Mouse (Mus musculus) cerebellum, adult 2 months (tissue): ENCODE results near the gene Ltbp1. TPM values are rescaled to one million over a fixed set of nuclear protein-coding genes. Genes with fewer than 3 reads are reported as not detected.

ENCODE experiments used
- DNase-seq, 2 experiments: peaks; one replicate each; pipeline ENCODE4 v3.0.0; 2021
- H3K27ac ChIP-seq: fragments of 200-500 bp; 2 replicates; pipeline ENCODE4 v1.5.1; 2012; ENCODE audit warnings: low read length, control low read depth, inconsistent platforms; ENCODE audit not compliant: insufficient read depth
- H3K27me3 ChIP-seq: fragments of 200-500 bp; 2 replicates; pipeline ENCODE4 v1.6.1; 2012; ENCODE audit warnings: inconsistent platforms, mild to moderate bottlenecking, low read length, moderate library complexity; ENCODE audit not compliant: control insufficient read depth, insufficient read depth
- H3K4me1 ChIP-seq: fragments of 200-500 bp; 2 replicates; pipeline ENCODE4 v1.6.1; 2011; ENCODE audit warnings: low read length; ENCODE audit not compliant: control insufficient read depth, insufficient read depth
- H3K4me3 ChIP-seq: fragments of 200-500 bp; replicated peaks from 2 replicates; pipeline ENCODE3; 2011; ENCODE audit warnings: mild to moderate bottlenecking, low read depth, low read length, control low read depth; ENCODE audit not compliant: insufficient read depth
- CTCF ChIP-seq: fragments of 200-500 bp; IDR thresholded peaks from 2 replicates; pipeline ENCODE4 v1.5.1; 2011; ENCODE audit warnings: low read depth, mild to moderate bottlenecking, control low read depth, low read length, moderate library complexity, borderline replicate concordance; ENCODE audit not compliant: insufficient read depth
- POLR2A ChIP-seq: fragments of 200-500 bp; IDR thresholded peaks from 2 replicates; pipeline ENCODE4 v1.6.1; 2011; ENCODE audit warnings: low read length, control low read depth, borderline replicate concordance; ENCODE audit not compliant: insufficient read depth
- WGBS: fragments of 180-500 bp; shearing (Covaris S2); methylation state at CpG from one replicate; pipeline ENCODE4 v1.1.7; 2018; 5-methylcytosine and 5-hydroxymethylcytosine counted together
- polyA plus RNA-seq: library from polyadenylated mRNA; depleted of rRNA; stranded (reverse); fragments of >200 nt; gene quantifications from 2 replicates; pipeline ENCODE4 v1.2.3, GENCODE M21; 2012

Gene Ltbp1
- polyA plus RNA-seq, 1 experiment: 1.8 TPM

GRCm38 (mm10) chr17:75233206-75233605 is 227.8 kb downstream of the Ltbp1 start:
- WGBS: 38% methylated on average over 2 of the region's 2 CpGs
- TF ChIP-seq CTCF: no peak
- TF ChIP-seq POLR2A: no peak
- H3K4me1 ChIP-seq: no peaks in the 10 kb centered on the region
- no peak overlapping the region for H3K27ac ChIP-seq
- H3K4me3 ChIP-seq: no peak overlapping the region
- DNase-seq: no peak
- H3K27me3 ChIP-seq: no peaks in the 10 kb centered on the region

DNA sequence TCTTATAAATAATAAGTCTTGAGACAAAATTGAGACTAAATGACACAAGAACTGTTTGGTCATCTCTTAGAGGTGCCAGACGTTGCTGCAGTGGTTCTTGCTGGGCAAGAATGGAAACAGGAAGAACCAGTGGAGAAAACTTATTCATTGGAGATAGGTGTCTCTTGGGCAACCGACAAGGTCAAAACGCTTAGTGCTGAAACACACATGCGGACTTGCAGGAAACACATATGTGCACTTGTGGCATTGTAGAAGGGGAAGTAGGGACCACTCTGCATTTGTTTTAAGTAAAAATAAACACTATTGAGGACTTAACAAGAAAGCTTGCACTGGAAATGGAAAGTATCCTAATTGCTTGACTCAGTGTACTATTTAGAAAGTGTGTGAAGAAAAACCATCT is 228.6 kb downstream of the Ltbp1 start:
- DNase-seq: no peak
- 90% methylated on average over 4 of the region's 4 CpGs for WGBS
- TF ChIP-seq CTCF (no peak), POLR2A (no peak)
- H3K4me3 ChIP-seq: no peak overlapping the region
- H3K4me1 ChIP-seq: no peaks in the 10 kb centered on the region
- H3K27me3 ChIP-seq: no peaks in the 10 kb centered on the region
- no peak overlapping the region for H3K27ac ChIP-seq

GRCm38 (mm10) chr17:75235781-75236180 is 230.4 kb downstream of the Ltbp1 start:
- TF ChIP-seq POLR2A (no peak), CTCF (no peak)
- no peak for DNase-seq
- H3K4me1 ChIP-seq: no peaks in the 10 kb centered on the region
- H3K27ac ChIP-seq: no peak overlapping the region
- no peaks in the 10 kb centered on the region for H3K27me3 ChIP-seq
- WGBS: 18% methylated on average over 3 of the region's 3 CpGs
- H3K4me3 ChIP-seq: no peak overlapping the region

DNA sequence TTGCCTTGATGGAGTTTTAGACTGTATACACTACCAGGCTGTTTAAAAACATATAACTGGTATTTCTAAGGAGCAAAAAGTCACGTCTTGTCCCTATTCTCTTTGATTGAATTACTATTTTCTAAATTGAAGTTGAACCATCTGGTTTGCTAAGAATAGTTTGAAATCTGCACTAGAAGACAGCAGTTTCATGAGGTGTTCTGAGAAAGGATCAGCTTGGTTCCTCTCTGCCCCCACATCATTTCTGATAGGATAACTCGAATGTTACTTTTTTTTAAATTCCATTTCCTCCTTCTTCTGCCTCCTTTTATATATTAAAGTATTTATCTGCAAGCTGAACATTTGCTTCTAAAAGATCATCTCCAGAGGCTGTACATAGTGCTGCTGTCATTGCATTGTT is 231.2 kb downstream of the Ltbp1 start:
- no peak for DNase-seq
- no peaks in the 10 kb centered on the region for H3K27me3 ChIP-seq
- WGBS: 90% methylated on average over 2 of the region's 2 CpGs
- no peak overlapping the region for H3K4me3 ChIP-seq
- TF ChIP-seq CTCF: no peak
- no peak for TF ChIP-seq POLR2A
- no peaks in the 10 kb centered on the region for H3K4me1 ChIP-seq
- H3K27ac ChIP-seq: no peak overlapping the region

- Histone ChIP-seq H3K4me1 (no peaks in the 10 kb centered on the region), H3K27ac (no peak overlapping the region), H3K27me3 (no peaks in the 10 kb centered on the region), H3K4me3 (no peak overlapping the region)
- DNase-seq: no peak
- TF ChIP-seq CTCF (no peak), POLR2A (no peak)
- WGBS: 96% methylated on average over 3 of the region's 3 CpGs
These were observed 232.1 kb downstream of the Ltbp1 start for GRCm38 (mm10) chr17:75237456-75237855.

DNA sequence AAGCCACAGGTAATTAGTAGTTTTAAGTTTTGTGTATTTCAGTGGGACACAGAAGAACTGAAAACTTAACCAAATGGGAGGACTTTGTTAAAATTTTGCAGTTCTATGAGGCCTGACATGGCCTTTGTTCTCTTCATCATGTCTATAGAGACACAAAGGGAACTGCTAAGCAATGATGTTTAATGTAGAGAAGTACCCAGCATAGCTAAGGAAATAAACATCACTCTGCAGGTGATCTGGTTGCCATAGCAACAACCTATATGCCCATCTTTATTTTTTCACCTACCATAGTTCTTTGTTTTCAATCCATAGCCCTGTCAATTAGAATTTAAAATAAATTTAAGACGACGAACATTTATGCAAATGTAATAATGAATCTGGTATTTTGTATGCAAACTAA is 233.3 kb downstream of the Ltbp1 start:
- WGBS: 77% methylated on average over 2 of the region's 2 CpGs
- no peak overlapping the region for H3K27ac ChIP-seq
- no peaks in the 10 kb centered on the region for H3K4me1 ChIP-seq
- H3K27me3 ChIP-seq: no peaks in the 10 kb centered on the region
- DNase-seq: no peak
- H3K4me3 ChIP-seq: no peak overlapping the region
- TF ChIP-seq POLR2A (no peak), CTCF (no peak)

DNA sequence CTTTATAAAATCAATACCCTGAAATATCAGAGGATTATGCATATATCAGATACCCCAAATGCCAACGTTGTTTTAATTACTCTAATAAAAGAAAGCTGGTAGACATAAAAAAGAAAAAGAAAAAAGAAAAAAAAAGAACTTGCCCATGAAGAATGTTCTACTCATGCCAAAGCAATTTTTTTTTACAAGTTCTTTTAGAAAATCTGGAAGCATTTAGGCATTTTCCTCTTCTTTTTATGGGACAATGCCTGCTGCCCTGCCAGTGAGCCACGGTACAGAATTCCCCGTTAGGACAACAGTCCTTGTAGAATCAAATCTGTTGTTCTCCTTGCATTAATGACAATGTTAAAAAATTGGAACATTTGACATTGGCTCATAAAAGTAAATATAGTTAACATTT is 234.2 kb downstream of the Ltbp1 start:
- Histone ChIP-seq H3K27ac (no peak overlapping the region), H3K4me3 (no peak overlapping the region), H3K27me3 (no peaks in the 10 kb centered on the region), H3K4me1 (no peaks in the 10 kb centered on the region)
- no peak for DNase-seq
- TF ChIP-seq POLR2A: no peak
- TF ChIP-seq CTCF: no peak
- WGBS: 73% methylated on average over 3 of the region's 3 CpGs

DNA sequence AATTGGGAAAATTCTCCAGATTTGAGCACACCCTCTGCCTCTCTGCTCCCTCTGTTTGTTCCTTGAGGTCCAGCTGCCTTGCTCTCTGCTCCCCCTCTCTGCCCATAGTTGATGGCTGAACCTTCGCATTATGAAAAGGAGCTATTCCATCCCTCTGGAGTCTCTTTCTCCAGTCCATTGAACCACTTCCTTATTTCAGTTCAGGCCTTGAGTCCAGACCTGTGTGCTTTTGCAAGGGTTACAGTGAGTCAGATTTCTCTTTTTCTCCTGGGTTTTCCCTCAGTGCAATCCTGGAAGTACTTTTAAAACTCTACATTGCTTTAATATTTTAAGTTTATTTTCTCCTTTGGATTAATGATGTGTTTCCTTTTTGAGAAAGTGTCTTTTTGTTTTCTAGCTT is 236.7 kb downstream of the Ltbp1 start:
- H3K4me1 ChIP-seq: no peaks in the 10 kb centered on the region
- H3K27ac ChIP-seq: no peak overlapping the region
- no peaks in the 10 kb centered on the region for H3K27me3 ChIP-seq
- DNase-seq: no peak
- H3K4me3 ChIP-seq: no peak overlapping the region
- no peak for TF ChIP-seq CTCF
- TF ChIP-seq POLR2A: no peak
- WGBS: 89% methylated on average over 1 of the region's 1 CpGs
